Mouse (Mus musculus): ENCODE data around the gene St3gal5.
A peak's percentile ranks its signal among the peaks of the same experiment; 100 is the strongest.

Gene St3gal5

DNA sequence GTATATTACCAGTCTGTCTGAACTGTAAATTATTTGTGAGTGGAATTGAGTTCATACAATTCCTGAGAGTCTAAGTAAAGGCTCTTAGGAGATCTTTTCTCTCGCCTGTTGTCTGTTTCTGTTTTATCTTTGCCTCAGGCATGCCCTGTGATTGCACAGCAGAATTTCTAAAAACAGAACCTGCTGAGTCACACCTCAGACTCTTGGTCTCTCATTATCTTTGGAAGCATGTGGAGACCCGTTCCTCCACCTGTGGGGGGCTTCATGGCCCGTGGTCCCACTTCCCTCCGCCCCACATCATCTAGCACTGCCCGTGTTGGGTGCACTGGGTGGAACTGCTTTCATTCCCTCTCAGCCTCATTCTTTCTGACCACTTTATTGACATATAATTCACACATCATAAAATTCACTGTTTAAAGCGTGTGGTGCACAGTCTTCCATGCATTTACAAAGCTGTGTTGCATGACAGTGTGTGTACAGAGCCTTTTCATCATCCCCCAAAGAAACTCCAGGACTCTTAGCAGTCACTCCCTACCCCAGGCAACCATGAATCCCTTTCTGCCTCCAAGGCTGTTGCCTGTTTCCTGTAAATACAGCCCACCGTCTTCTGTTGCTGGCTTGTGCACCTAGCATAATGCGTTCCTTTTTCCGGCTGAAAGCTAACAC, 37.6 kb downstream of the St3gal5 start:
- no peak for DNase-seq

DNA sequence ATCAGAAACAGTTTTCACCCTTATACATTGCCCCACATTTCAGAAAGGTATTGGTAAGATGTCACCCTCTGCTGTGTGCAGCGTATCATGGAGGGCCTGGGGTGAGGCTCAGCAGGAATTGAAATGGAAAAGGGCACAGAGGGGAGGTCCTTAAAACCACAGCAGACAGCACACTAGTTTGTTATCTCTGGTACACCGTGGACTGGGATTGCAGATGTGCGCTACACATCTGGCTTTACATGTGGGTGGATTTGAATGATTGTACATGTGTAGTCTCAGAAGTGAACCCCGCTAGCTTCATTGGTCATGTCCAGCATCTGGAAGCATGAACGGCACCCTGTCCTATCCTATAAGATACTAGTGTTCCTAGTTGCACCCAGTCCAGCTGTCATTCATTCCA, 38.6 kb downstream of the St3gal5 start:
- DNase-seq, result no peak

DNA sequence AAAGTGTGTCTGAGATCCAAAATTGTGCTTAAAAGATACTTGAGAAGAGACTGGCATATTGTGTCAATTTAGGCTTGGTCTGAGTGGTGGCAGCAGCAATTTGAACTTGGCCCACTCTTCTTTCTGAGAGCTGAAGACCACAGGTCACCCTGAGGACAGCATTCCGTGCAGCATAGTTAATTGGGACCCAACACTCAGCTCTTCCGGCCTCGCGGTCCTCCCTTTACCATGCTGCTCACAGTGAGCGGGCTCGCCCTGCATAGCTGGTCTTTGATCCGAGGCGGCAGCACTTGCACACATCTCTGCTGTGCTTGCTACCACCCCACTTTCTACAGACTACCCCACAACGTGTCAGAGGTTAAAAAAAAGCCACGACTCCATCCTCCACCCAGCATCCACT, 39.2 kb downstream of the St3gal5 start:
- no peak for DNase-seq

DNA sequence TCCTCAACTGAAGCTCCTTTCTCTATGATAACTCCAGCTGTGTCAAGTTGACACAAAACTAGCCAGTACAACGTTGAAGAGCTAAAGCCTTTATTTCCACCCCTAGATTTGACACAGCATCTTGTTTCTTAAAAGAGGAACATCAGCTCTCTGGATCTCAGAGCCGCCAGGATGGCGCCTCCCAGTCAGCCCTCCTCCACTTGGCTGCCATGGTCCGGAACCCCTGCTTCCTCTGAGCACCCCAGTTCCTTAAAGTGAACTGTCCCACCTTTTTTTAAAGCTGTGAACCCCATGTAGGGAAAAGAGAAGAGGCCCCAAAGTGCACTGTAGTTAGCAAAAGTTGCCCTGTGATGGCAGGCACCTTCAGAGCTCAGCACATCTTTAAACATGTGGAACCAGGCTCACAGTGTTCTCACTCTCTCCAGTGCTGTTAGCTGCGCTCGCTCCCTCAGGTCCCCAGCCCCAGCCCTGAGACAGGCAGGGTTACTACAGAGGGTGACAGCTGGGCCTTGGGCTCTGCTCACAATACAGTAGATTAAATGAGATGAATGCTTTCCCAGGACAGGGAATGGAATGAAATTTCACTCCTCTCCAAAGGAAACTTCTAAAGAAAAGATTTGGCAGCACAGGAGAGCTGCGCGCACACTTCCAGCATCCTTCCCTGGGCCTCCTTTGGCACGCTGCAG, 42.3 kb downstream of the St3gal5 start:
- DNase-seq, result no peak

DNA sequence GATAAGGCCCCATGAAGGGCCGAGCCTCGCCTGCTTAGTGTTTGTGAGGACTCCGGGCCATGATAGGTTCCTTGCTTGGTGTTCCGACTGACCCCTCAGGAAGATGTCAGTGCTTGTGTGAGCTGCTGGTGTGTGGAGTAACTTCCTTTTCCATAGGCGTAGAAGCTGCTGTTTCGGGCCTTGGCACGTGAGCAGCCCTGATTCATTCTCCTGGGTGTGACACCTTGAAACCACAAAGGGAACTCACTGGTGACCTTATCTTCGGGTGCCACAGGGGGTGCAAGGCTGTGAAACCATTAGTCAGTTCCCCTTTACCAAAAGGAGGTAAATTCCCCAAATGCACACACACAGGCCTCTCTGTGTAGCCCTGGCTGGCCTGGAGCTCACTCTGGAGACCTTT, 43.0 kb downstream of the St3gal5 start:
- DNase-seq, result no peak

DNA sequence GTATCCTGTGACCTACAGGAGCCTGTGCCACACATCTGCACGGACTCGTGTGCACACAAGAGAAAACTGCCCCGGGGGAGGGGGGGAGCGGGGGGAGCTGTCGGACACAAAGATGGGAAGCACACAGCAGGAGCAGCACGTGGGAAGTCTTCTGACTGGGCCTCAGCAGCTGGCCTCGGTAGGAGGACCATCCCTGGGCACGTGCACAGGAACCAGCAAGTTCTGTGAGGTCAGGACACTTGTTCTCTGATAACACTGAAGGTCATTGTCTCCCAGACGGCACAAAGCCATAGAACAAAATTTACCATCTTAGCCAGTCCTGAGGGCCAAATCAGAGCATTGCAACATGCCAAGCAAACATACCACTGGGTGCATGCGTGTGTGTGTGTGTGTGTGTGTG, 43.8 kb downstream of the St3gal5 start:
- DNase-seq, result no peak

DNA sequence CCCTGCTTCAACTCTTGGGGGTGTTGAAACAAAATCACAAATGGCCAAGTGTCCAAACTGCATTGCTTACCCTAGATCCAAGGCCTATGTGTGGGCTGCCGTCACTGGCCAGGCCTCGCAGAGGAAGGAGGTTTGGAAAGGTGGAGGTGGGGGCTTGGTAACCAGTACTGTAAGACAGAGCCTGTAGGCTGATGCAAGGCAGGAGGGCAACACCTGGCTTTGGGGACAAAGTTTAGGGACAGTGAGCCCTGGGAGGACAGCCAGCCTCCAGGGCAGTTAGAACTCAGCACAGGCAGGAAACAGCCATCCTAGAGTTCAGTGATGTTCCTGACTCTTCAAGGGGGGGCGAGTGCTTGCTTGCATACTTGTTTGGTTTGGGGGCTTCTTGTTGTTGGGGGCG, 45.2 kb downstream of the St3gal5 start:
- DNase-seq, result no peak

DNA sequence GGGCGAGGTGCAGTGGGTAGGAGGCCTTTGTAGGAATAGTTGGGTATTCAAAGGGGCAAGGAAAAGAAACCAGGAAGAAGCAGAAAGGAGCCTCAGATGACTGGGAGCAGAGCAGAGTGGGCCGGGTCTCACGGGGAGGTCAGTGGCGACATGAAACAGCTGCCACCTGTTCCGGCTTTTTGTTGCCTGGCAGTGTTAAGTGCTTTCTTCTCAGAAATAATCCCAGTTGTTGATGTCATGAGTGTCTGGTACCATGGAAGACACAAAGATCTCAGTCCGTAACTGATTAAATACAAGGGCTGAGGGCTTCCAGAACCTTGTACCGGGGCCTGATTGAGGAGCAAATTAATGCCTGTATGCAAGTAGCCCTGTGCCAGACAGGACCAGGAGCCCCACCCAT, 47.0 kb downstream of the St3gal5 start:
- DNase-seq, result no peak

DNA sequence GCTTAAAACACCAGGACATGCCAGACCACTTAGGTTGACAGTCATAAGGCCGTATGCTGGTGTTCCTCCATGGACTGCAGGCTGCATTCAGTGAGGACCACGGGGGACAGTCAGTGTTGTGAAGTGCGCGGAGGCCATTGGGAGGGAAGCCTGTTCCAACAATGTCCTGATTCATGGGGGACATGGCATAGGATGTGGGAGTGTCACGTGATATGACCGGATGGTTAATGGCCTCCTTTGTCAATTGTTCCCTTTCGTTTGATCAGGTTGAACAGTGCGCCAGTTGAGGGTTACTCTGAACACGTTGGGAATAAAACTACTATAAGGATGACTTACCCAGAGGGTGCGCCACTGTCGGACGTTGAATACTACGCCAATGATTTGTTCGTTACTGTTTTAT, 49.4 kb downstream of the St3gal5 start:
- DNase-seq, result no peak

DNA sequence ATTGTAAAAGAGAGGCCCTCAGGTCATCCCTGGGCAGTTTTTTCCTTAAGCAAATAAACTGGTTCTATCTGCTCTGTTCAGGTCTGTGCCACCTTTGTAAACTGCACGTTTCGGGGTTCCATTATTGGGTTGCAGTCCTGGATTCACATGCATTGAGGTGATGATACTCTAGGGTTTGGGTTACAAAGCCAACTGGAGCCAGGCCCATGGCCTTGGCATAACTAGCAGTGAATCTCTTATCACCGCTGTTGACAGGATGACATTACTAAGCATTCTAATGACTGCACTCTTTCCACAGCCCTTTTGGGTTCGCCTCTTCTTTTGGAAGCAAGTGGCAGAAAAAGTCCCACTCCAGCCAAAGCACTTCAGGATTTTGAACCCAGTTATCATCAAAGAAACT, 51.3 kb downstream of the St3gal5 start:
- no peak for DNase-seq

DNA sequence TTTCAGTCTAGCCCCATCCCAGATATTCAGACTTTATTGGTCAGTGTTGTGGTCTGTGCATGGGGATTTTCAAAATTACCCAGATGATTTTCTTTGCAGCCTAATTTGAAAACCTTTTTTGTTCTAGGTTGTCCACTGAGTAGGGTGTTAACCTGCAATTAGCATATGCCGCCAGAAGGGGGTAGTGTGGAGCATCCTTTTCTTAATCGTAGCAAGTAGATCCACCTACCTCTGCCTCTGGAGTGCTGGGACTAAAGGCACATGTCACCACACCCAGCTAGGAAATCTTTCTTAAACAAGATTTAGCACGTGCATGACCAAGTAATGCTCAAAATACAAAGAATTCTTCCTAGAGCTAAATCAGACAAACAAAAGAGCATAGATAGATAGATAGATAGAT, 52.4 kb downstream of the St3gal5 start:
- DNase-seq, result no peak

DNA sequence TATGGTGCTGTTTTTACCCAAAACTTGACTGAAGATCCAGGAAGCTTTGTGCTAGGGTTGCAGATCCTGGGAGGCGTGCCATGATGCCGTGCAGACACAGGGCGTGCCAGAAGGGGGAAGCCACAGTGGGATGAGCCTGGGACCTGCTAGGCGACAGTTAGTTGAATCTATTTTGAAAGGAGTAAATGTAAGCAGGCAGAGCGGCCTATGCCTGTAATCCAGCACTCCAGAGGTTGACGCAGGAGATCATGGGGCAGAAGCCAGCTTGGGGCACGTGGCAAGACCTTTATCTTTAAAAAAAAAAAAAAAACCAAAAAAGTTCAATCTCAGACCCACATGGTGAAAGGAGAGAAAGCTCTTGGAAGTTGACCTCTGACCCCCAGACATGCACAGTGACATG, 55.3 kb downstream of the St3gal5 start:
- no peak for DNase-seq

DNA sequence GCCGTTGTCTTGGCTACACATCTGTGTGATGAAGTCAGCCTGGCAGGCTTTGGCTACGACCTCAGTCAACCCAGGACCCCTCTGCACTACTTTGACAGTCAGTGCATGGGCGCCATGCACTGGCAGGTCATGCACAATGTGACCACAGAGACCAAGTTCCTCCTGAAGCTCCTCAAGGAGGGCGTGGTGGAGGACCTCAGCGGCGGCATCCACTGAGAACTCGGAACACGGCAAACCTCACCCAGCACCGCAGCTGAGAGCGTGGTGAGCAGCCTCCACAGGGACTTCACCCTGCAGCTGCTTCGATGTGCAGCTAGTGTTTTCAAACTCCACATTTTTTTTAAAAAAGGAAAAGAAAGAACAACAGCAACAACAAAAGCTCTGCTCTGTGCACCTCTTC, 56.1 kb downstream of the St3gal5 start:
- DNase-seq, result no peak

DNA sequence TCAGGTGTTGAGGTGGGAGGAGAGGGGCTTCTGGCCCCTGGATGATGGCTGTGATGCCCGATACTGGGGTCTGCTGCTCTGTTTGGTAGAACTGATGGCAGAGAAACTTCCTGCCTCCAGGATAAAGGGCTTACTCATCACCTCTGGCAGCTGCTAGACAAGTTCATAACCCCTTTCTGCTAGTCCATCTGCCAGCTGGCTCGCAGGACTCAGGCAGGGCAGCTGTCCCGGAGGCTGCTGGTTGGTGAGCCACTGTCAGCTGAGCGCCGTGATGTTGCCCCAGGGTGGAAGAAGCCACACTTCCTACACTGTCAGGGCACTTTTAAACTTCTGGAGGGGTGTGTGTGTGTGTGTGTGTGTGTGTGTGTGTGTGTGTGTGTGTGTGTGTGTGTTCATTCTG, 56.6 kb downstream of the St3gal5 start:
- DNase-seq, result peak; percentile 58

DNA sequence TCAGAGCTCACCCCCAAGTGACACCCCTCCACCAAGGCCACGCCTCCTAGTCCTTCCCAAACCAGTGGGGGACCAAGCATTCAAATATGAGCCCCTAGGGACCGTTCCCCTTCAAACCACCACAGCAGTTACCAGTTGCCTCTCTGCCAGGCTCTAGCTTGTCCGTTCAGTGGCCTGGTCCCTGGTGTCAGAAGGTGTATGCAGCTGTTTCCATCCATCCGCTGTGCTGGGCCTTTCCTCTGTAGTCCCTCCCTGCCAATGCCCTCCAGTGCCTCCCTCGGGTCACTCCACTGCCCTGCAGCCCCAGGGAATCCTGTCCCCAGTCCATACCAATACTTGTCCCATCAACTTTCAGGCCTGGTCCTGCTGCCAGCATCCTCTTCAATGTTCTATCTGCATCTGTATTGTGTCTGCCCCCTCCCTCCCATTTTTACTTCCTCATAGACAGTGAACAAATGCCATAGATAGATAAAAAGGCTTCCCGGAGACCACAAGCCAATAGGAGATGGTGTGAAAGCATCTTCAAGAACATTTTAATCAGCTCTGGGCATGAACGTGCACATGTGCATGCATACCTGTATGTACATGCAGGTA, 57.6 kb downstream of the St3gal5 start:
- no peak for DNase-seq

DNA sequence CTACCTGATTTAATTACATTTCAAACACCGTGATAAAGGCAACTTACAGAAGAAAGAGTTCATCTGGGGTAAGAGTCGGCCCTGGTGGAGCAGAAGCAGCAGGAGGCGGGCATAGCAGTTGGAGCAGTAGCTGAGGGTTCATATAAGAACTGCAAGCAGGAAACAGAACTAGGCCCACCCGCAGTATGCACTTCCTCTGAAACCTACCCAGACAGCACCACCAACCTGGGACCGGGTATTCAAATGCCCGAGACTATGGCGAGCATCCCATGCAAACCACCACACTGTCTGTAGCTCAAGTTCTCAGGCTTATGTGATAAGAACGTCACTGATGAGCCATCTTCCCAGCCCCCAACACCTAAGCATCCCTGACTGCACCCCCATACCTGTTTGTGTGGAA, 58.3 kb downstream of the St3gal5 start:
- no peak for DNase-seq

DNA sequence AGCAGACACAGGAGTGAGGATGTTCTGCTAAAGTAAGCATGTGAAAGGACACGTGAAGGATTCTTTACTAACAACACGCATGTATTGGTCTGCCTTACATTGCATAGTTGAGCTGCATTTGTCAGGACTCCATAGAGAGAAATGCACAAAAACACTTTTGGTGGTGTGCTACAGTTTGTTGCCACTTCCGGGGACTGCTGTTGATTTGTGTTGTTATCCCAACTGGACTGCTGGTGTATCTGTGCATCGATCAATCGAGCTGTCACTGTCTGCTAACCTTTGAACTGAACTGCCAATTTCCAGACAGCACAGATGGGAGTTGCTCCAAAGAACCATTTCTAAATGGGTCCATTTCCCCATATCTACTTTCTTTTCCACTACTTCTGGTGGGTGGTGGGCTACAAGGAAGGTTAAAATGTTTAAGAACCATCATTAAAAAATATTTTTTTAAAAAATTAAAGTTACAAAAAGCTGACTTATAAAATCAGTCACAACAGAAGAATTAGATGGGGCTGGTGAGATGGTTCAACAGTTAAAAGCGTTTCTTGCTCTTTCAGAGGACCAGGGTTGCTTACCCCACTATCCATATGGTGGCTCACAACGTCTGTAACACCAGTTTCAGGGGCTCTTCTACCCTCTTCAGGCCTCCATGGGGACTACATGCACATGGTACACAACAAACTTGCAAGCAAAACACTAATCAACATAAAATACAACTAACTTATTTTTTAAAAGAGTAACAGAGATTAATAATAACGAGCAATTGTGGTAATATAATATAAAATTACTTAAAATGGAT, 61.8 kb downstream of the St3gal5 start:
- no peak for DNase-seq

DNA sequence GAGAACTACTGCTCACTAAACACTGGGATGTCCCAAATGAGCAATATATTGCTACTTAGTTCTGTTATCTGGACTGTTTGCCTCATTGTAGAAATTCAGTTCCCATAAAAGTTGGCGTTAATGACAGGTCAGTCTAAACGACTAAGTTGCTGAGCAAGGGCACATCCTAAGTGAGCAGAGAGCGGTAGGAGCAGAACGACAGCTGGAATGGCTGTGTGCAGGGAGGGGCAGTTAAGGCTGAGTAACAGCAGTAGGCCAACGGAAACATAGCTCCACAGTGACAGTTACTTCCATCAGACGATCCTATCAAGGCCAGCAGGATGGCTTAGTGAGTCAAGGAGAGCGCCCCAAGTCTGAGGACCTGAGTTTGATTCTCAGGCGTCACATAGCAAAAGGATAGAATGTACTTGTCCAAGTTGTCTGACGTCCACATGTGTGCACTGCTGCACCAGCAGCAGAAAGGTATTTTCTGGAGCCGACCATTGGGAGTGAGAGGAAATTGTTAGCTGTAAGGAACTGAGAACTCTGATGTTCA, 62.5 kb downstream of the St3gal5 start:
- DNase-seq, result no peak

DNA sequence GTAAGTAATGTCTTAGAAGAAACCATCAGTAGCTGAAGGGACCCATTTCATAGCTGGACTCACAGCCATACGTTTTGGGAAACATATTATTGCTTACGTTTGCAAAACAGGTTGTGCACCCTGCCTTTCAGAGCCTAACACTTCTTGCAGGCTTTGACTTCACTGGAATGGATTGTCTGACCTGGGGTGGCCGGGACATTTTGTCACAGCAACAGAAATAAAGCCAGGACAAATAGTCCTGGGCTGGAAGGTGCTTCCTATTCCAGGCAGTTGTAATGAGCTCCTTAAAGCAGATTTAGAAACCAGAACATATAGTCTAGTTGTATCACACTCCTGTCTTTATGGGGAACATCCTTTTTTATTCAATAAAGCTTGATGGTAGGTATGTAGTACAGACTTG, 63.6 kb downstream of the St3gal5 start:
- DNase-seq, result no peak

DNA sequence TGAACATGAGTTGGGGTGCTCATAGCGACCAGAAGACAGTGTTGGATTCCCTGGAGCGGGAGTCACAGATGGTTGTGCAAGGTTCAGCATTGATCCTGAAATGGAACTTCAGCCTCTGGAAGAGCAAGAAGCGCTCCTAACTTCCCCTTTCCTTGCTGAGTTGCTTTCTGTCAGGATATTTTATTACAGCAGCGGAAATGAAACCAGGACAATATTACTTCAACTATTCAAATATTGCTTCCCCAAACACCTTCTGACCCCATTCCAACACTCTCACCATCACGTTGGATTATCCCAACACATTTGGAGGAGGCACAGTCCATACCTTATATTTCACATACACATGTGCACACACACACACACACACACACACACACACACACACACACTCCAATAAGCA, 64.4 kb downstream of the St3gal5 start:
- DNase-seq, result no peak

DNA sequence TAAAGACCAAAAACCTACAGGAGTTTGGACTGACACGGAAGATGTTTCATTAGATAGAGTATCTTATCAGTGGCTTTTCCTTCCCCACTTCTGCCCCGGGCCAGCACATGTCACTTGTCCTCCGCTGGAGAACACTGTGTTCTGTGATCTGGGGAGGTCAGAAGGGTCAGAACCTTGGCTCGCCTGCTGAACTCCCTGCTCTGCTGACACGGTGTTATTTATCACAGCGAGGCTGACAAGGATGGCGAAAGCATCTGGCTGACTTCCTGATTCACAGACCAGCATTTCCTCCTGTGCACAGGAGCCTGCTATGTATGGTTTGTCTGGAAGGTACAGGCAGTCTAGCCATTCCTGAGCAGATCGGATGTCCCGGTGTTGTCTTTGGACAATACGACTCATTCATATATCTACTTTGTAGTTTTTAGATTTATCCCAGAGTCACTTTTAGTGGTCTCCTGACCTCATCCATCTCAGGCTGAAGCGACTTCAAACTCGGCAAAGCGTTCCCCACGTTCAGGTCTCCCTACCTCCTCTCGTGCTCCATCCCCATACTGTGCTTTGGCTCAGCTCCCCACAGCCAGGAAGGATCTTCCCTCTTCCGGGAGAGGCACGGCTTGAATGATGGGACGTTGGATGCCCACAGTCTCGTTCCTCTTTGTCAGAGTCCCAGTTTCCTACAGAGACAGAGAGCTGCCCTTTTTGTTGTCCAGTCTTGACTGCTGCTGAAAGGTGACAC, 64.9 kb downstream of the St3gal5 start:
- DNase-seq, result peak; percentile 53

DNA sequence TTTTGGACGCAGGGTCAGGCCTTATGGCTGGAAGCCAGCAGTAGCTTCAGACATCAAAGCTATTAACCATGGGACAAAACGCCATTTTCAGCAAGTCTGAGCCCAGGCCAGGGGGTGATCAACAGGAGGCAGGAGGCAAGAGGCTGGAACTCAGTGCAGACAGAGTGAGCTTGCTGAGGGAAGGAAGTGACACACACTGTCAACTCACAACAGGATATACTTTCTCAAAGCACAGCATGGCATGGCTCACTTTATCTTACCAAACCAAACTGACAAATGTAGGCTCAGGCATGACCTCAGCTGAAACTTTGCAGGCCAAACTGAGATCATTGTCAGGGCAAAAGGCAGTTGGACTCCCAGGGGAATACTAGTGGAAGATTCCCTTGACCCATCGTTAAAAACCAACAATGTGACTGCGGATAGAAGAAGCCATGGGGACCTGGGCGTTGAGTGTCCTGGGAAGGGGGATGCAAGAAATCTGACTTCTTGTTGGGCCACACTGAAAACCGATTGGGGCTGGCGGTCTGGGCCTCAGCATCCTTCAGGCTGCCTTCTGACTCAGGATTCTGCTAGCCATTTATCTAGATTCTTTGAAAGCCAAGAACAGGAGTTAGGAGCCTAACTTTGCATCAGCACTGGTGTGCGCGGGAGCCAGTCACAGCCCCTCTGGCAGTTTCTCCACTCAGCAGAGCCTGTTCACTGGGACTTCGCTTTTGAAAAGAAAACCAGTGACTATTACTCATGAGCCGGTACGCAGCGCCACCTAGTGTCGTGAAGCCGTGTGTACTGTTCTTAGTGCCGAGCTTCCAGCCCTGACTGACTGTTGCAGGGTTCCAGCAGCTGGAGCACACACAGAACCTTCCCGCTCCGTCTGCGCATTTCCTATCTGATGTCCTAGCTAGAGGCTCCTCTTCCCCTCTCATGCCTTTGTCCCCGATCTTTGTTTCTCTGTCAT, 67.2 kb downstream of the St3gal5 start:
- DNase-seq, result peak; percentile 92

Measured in lung, postnatal 14 days (tissue).